Mouse (Mus musculus): ENCODE data around the gene Sox21. TPM values are rescaled to one million over a fixed set of nuclear protein-coding genes. Genes with fewer than 3 reads are reported as not detected.

Sox21 gene
- polyA plus RNA-seq (2014; fragmentation: Illumina TruSeq; extraction: RNeasy Lipid Tissue Mini Kit (QIAGEN cat#74804); ENCODE audit: low read depth, low replicate concordance): not detected

GRCm38 (mm10) chr14:118236886-118237289, at the start of gene Sox21:
Gene Sox21 (minus strand): TSS chr14:118237030.

GRCm38 (mm10) chr14:118266660-118267059, 29.8 kb upstream of the Sox21 start, which contains the start of gene Gm9376:
Gene Gm9376 (plus strand): TSS chr14:118266960.

Other genes starting within 250 kb of the Sox21 start
- gene Dct, start 184.8 kb downstream of the Sox21 start, polyA plus RNA-seq (2014; fragmentation: Illumina TruSeq; extraction: RNeasy Lipid Tissue Mini Kit (QIAGEN cat#74804); ENCODE audit: low read depth, low replicate concordance): 6.9 TPM
- gene Tgds, start 104.3 kb downstream of the Sox21 start, polyA plus RNA-seq (2014; fragmentation: Illumina TruSeq; extraction: RNeasy Lipid Tissue Mini Kit (QIAGEN cat#74804); ENCODE audit: low read depth, low replicate concordance): 35.5 TPM
- 7.3 TPM for gene Gpr180, start 99.9 kb downstream of the Sox21 start, polyA plus RNA-seq (2014; fragmentation: Illumina TruSeq; extraction: RNeasy Lipid Tissue Mini Kit (QIAGEN cat#74804); ENCODE audit: low read depth, low replicate concordance)
- gene Gm9376, start 29.9 kb upstream of the Sox21 start, polyA plus RNA-seq (2014; fragmentation: Illumina TruSeq; extraction: RNeasy Lipid Tissue Mini Kit (QIAGEN cat#74804); ENCODE audit: low read depth, low replicate concordance): not detected